Comparison of ENCODE assay signal across 8 mouse cellular contexts in the genomic region with DNA sequence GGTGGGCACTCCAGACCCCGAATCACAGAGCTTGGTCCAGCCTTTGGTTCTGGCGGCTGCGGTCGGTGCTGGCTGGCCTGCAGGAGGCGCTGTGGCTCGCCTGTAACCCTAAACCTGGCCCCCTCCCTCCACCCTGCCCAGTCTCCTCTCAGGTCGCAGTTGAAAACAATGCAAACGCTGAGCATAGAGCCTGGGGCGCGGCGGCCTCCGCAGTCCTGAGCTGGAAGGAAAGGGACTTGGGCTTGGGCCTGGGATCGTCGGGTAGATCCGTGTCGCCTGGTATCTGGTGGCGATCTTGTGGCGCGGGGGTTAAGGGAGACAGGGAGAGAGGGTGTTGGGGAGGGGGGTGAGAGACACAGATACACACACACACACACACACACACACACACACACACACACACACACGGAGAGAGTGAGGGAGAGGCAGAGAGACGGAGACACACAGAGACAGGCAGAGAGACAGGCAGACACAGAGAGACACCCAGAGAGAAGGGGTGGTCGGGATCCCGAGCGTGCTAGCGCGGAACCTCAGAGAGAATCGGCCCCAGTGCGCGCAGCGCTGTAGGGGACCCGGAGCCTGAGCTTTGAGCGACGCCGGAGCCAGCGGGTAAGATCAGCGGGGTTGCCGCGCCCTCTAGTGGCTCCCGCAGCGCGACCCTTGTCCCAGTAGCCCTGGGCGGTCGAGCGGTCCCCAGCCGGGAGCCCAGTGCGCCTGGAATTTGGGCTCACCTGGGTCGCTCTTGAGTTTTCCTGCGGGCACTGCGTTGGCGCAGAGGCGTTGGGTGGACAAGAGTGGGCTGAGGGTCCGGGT. TPM values are rescaled to one million over a fixed set of nuclear protein-coding genes. Genes with fewer than 3 reads are reported as not detected.
DNase-seq lines count a peak whose midpoint lies in the region; ATAC-seq and TF ChIP-seq lines count a peak whose summit lies in the region.

No protein-coding gene starts in this region.

- peak overlapping the region; percentile 100 for H3K27ac ChIP-seq in embryonic facial prominence, embryonic 12.5 days
- H3K27ac ChIP-seq in heart, embryonic 10.5 days, result peak overlapping the region; percentile 88
- H3K27ac ChIP-seq in midbrain, postnatal 0 days (ENCODE audit: low read depth, low read length), result no peak overlapping the region

- H3K9me3 ChIP-seq in embryonic facial prominence, embryonic 12.5 days, result no peaks in the 10 kb centered on the region
- H3K9me3 ChIP-seq in heart, embryonic 10.5 days, result no peaks in the 10 kb centered on the region
- no peaks in the 10 kb centered on the region for H3K9me3 ChIP-seq in midbrain, postnatal 0 days (ENCODE audit: low read length)

- peak; percentile 76 for ATAC-seq in embryonic facial prominence, embryonic 12.5 days (ENCODE audit: insufficient number of reproducible peaks, insufficient read depth, low FRiP score, low TSS enrichment)
- ATAC-seq in midbrain, postnatal 0 days (ENCODE audit: low FRiP score), result peak; percentile 80

- H3K36me3 ChIP-seq in embryonic facial prominence, embryonic 12.5 days, result peaks cover 8% of the 10 kb centered on the region; the same call in 1 of the 2 replicates
- no peaks in the 10 kb centered on the region for H3K36me3 ChIP-seq in heart, embryonic 10.5 days
- no peaks in the 10 kb centered on the region for H3K36me3 ChIP-seq in midbrain, postnatal 0 days (ENCODE audit: insufficient read depth, low read length)

- TF ChIP-seq CTCF in midbrain, postnatal 0 days (IDR thresholded peaks at IDR 0.05), result peak; percentile 72

- DNase-seq in 3134 (ENCODE audit: extremely low read depth, insufficient read length, low spot score) (peak; percentile 84), liver (peak; percentile 78)
- DNase-seq in adrenal gland, postnatal 36 days, result peak; percentile 90 to 93
- peak; percentile 92 for DNase-seq in heart, embryonic 10.5 days (ENCODE audit: low spot score)
- DNase-seq in kidney, adult 9 months, result peak; percentile 80
- peak; percentile 65 for DNase-seq in midbrain, postnatal 0 days (ENCODE audit: low spot score)
- DNase-seq in spleen, postnatal 36 days (ENCODE audit: low spot score in 2 of 2), result peak; percentile 37 to 42

- H3K4me3 ChIP-seq in embryonic facial prominence, embryonic 12.5 days, result peak overlapping the region; percentile 79
- peak overlapping the region; percentile 72 for H3K4me3 ChIP-seq in heart, embryonic 10.5 days
- peak overlapping the region; percentile 28 for H3K4me3 ChIP-seq in midbrain, postnatal 0 days (ENCODE audit: low read depth, low read length)

- H3K9ac ChIP-seq in embryonic facial prominence, embryonic 12.5 days, result peak overlapping the region; percentile 95
- H3K9ac ChIP-seq in midbrain, postnatal 0 days (replicated peaks; ENCODE audit: low read length, poor library complexity, severe bottlenecking), result no peak overlapping the region

- WGBS in embryonic facial prominence, embryonic 12.5 days, result under 1% methylated on average over 51 of the region's 52 CpGs
- under 1% methylated on average over 51 of the region's 52 CpGs for WGBS in heart, embryonic 10.5 days
- under 1% methylated on average over 51 of the region's 52 CpGs for WGBS in midbrain, postnatal 0 days

- H3K27me3 ChIP-seq in embryonic facial prominence, embryonic 12.5 days, result no peaks in the 10 kb centered on the region; the same call in 1 of the 2 replicates
- peaks cover 44% of the 10 kb centered on the region for H3K27me3 ChIP-seq in heart, embryonic 10.5 days (ENCODE audit: insufficient read depth, poor library complexity, severe bottlenecking)
- peaks cover 31% of the 10 kb centered on the region for H3K27me3 ChIP-seq in midbrain, postnatal 0 days (ENCODE audit: insufficient read depth, low read length)

- H3K4me2 ChIP-seq in embryonic facial prominence, embryonic 12.5 days (replicated peaks), result peak overlapping the region; percentile 76
- H3K4me2 ChIP-seq in midbrain, postnatal 0 days (ENCODE audit: low read depth, low read length, poor library complexity, severe bottlenecking), result peak overlapping the region; percentile 52

- H3K4me1 ChIP-seq in embryonic facial prominence, embryonic 12.5 days, result peaks cover 17% of the 10 kb centered on the region
- H3K4me1 ChIP-seq in heart, embryonic 10.5 days, result peaks cover 41% of the 10 kb centered on the region
- H3K4me1 ChIP-seq in midbrain, postnatal 0 days (ENCODE audit: insufficient read depth, low read length), result peaks cover 3% of the 10 kb centered on the region; the same call in 1 of the 2 replicates

RNA-seq across cellular contexts. Expression of a gene that starts 3.9 kb away (rescaled TPM):
- 10 to 100 TPM; 33.4 to 48.2 TPM for total RNA-seq in adrenal gland, postnatal 36 days (2021)
- 125 and 127 TPM in 2 replicates for polyA plus RNA-seq in embryonic facial prominence, embryonic 12.5 days (2016; fragmentation: Nextera tagmentation; extraction: Ambion mirVana)
- polyA plus RNA-seq in heart, embryonic 10.5 days (2016; fragmentation: Nextera tagmentation; extraction: Ambion mirVana), result 23.8 and 37.4 TPM in 2 replicates
- total RNA-seq in midbrain, postnatal 0 days (2014; rRNA removed), result 52.4 and 58.8 TPM in 2 replicates
- polyA plus RNA-seq in midbrain, postnatal 0 days (2015; fragmentation: Nextera tagmentation; extraction: Ambion mirVana), result 16.7 and 20.3 TPM in 2 replicates

Comparison
In these comparisons a context has a peak if more than half of its experiments do, and no peak if none do; other contexts are left out.
1. DNase-seq: peak in every context shown above with its lines; median percentile 92 in heart, embryonic 10.5 days; 92 in adrenal gland, postnatal 36 days; 84 in 3134; 80 in kidney, adult 9 months; 78 in liver; 65 in midbrain, postnatal 0 days; 40 in spleen, postnatal 36 days.
2. H3K4me3 ChIP-seq: peak in every context shown above with its lines; median percentile 79 in embryonic facial prominence, embryonic 12.5 days; 72 in heart, embryonic 10.5 days; 28 in midbrain, postnatal 0 days.